Mouse (Mus musculus) brain, embryonic 14.5 days (tissue): ENCODE measurements at regions not wholly inside any gene's neighbourhood (a gene's known extent, or its start where the extent isn't known, plus 50 kb on each side); places are given as distances from the start of the nearest gene placed in this dataset.

Experiments used
- CTCF ChIP-seq: fragments of 200-500 bp; IDR thresholded peaks from 2 replicates; pipeline ENCODE4 v1.5.1; 2012; ENCODE audit warnings: inconsistent platforms, mild to moderate bottlenecking, moderate library complexity, borderline replicate concordance; ENCODE audit not compliant: insufficient read depth, insufficient read length; ENCODE audit errors: extremely low read depth
- POLR2A ChIP-seq: fragments of 200-500 bp; IDR thresholded peaks from 2 replicates; pipeline ENCODE4 v1.6.1; 2012; ENCODE audit warnings: mild to moderate bottlenecking, inconsistent platforms, borderline replicate concordance; ENCODE audit not compliant: poor library complexity, insufficient read depth, insufficient read length, severe bottlenecking; ENCODE audit errors: extremely low read depth

- TF ChIP-seq CTCF: no peak
- TF ChIP-seq POLR2A: no peak
Measured at GRCm38 (mm10) chr2:71634471-71634870, 87.9 kb upstream of the Dlx2 start.
